Mouse (Mus musculus) c-Kit-positive CD71-positive TER-119-positive erythroid progenitor cells, embryonic 14.5 days (primary cell): ENCODE measurements around the gene Zfp740.

Experiments
- DNase-seq: peaks from one replicate; pipeline ENCODE4 v3.0.0-alpha.2; 2013; ENCODE audit warnings: low spot score

Zfp740 gene

DNA sequence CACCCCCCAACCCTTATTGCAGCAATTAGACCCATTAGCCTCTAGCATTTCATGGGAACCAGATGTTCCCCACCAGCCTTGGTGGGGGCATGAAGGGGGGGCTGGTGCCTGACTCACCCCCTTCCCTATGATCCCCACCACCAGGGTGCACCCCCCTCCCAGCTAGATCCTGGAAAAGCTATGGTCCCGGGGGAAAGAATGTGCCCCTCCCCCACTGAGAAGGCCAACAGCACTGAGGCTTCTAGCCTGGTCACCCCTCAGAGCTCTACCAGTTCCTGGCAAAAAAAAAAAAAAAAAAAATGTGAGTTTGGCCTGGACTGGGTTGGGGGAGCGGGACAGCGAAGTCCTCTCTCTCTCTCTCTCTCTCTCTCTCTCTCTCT is 45.8 kb downstream of the Zfp740 start:
- no peak for DNase-seq

DNA sequence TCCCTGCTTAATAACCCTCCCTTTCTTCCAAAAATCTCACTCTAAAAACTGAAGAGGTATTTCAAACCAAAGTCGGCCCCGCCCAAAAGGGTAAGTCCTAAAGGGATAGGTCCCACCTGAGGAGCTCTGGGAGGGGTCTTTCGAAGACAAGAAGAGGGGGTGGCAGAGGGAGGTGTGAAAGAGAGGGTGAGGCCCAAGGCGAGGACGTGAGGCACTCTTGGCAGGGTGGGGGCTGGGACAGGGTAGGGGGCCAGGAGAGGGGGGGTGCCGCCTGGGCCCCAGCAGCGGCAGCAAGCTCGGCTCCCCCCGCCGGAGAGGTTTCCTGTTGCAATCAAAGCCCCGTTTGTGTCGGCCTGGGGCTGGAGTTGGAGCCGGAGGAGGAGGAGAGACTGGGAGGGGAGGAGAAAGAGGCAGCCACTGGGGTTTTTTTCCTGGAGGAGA is 46.2 kb downstream of the Zfp740 start:
- no peak for DNase-seq

DNA sequence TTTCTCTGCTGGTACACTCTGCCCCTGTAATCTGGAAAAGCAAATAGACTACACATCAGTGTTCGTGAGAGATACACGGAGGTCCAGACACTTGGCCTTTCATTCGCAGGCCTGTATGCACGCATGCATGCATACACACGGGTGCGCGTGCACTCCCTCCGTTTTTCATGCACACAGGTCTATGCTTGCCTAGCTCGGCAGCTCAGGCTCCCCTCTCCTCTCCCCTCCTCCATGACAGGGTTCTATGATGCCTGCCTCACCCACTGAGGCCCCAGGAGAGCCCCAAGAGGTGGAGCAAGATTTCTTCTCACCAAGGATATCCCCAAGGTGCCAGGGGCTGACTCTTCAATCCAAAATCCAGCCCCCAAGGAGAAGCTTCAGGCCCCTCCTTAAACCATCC is 46.9 kb downstream of the Zfp740 start:
- no peak for DNase-seq

DNA sequence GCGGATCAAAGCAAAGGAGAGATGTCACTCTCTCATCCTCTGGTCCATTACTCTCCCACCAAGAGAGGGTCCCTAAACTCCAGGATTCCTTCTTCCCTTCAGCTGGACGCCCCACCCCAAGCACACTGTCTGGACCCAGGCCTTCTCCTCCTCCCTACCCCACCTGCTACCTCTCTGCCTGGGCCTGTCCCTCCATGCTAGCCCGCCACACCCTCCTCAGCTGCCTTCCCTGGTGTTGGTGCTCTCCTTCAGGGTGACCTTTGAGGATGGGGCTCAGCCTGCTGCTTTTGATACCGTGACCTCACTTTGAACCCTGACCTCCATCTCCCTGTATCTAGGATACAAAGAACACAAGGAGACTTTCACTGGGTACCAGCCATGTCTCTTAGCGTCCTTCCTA is 47.5 kb downstream of the Zfp740 start:
- no peak for DNase-seq

DNA sequence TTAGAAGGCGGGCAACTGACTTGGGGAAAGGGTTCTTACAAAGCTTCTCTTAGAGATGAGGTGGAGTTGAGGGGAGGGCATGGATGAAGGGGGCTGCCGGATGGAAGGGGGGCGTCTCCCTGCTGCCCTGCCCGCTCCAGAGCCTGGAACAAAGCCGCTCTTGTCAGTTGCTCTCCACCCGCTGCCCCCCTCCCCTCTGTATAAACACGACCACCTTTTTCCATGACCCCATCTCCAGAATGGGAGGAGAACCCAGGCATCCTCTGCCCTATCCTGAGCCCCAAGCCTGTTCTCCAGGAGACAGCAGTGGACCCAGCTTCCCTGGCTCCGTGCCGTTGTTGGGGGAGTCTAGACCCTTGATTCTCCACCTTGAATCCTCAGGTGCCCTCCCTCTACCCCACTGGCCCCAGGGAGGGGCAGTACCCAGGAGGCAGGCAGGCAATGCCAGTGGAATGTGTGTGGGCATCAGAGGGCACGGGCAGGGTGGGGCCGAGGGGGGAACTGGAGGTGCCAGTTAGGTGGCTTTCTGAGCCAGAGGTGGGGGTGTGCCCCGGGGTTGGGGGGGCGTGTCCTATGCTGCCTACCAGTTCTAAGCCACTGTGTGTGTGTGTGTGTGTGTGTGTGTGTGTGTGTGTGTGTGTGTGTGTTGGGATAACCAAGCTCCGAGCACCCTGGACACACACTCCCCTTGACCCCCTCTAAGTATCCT is 52.7 kb downstream of the Zfp740 start:
- no peak for DNase-seq

DNA sequence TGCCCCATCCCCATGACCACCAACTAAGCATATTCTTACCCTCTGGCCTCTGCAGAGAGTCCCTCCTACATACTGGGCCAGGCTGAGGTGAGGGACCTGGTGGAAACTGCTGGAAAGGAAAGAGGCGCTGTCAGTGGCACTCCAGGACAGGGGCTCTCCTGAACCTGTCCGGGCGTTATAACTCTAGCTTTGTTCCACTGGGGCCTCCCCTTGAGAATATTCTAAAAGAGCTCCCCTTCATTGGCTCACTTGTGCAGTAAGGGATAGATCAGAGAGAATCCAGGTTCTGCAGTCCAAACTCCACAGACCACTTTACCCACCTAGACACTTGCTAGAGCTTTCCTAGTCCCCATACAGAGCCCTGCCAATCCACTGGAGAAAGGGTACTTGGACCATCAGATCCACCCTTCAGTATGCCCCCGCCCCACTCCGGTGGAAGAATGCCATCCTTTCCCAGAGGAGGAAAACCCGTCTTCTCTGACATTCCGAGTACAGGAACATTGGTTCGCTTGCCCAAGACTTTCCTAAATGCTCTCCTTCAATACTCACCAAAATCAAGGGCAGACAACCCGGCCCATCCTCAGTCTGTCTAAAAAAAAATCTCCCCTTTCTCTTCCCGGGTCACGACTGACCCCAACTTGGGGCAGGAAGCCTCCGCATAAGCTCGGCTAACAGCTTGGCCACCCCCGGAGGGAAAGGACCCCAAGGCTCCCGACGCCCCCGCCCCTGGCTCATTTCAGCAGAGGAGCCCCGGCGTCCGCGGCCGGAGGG is 53.6 kb downstream of the Zfp740 start:
- DNase-seq, result no peak

DNA sequence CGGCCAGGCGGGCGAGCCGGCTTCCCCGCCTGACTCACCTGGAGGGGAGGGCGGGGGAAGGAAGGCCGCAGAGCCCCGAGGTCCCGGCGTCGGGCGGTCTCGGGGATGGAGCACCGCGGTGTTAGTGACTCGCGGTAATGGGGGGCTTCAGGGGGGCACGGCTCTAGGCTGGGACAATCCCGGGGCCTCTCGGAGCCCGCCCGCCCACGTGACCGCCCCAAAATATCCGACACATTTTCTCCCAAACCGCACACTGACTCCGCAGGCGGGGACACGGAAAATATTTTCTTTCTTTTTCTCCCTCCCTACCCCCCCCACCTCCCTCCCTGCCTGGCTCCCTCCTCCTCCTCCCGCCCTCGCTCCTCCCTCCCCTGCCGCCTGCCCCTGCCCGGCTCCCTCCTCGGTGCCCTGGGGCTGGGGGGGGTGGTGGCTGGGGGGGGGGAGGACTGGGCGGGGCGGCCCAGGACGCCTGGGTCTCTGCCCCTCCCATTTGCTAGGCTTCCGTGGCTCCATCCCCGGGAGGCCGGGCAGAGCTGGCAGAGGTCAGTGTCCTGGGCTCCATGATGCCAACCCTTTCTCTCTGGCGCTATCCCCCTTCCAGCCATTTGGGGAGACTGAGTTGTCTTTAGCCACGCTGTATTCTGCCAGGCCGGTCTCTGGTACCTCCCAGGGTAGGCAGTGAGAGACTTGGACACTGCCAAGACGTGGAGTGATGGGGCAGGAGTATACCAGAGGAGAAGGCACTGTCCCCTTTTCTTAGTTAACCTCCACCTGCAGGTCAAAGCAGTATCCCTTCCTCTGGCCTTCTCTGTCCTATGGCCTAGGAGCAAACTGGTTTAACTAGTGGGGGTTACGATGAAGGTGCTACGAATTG is 54.4 kb downstream of the Zfp740 start, which contains the start of gene Rarg:
Gene Rarg, minus strand, starts transcription at position 316 of the 874 bp plus-strand sequence.
- DNase-seq, result no peak

DNA sequence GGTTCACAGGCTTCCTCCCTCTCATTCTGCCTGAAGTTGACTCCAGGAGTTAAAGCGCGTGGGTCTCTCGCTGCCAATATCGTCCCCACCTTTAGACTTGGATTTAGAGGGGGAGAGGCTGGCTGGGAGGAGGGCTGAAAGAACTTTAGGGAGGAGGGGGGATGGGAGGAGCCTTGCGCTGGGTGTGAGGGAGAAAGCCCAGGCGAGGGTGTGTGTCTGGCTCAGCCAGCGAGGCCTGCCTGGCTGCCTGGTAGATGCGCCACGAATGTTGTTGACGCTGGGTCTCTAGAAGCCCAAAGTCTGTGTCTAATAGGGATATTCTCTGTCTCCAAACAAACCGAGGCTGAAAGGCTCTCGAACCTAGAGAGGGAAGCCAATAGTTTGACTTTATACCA is 55.0 kb downstream of the Zfp740 start:
- DNase-seq, result no peak

DNA sequence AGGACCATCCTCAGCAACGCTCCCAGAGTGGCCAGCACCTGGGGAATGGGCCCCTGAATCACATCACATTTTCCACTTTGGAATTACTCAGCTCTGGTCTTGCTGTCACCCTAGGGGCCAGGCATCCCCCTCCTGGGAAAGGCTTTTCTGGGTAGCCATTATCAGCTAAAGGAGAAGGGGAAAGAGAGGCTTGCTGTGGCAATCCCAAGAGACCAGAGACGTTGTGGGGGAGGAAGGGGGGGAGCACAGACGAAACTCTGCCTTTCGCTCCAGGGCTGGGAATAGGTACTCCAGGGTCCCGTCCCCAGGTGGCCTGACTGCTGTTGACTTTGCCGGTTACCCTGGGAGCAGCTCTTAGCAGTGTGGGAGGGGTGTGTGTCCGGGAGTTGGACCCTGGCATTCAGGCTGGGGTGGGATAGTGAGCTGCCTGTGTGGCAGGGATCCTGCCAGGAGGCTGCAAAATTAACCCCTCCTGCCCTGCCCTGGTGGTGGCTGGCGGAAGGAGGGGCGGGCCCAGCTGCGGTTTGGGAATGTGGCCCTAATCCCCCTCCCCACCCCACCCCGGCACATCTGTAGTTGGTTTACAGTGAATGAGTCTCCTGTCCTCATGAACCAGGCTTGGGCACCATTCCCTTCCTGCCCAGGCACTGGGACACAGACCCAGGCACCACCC is 55.7 kb downstream of the Zfp740 start:
- no peak for DNase-seq

DNA sequence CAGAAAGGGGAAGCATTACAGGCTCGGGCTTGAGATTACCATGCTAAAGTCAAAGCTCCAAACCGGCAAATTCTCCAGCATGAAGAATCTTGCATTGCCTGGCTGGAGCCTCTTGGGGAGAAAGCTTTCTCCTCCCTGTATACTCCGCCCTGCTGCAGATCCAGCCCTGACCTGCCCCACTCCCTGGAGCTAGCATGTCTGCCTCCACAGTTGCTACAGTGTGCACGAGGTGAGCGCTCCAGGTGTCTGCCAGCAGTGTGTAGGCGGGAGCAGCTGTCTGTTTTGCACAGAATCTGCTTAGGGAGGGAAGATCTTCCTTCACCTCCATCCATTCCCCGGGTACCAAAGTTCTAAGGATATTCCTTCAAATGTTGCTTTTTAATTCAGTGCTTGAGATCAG is 59.5 kb downstream of the Zfp740 start:
- no peak for DNase-seq

DNA sequence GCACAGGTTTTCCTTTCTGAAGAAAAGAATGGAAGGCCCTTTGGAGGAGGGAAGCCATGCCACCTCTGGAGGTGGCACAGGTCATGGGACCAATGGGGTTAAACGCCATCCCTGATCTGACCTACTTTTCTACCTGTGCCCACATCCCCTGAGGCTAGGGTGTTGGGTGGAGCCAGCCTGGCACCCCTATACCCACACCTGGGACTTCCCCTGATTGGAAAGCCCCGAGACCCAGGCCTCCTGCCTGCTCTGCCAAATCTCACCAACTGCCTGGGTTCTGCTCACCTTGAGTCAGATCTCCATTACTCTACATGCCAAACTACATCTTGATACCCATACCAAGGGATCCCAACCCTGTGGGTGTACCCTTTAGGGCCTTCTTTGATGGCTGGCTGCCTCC is 60.0 kb downstream of the Zfp740 start:
- no peak for DNase-seq
